Mouse (Mus musculus): ENCODE measurements around the gene Fggy.

GRCm38 (mm10) chr4:95915628-95916579 is 358.6 kb downstream of the Fggy start:
- TF ChIP-seq CTCF (IDR thresholded peaks at IDR 0.05 in 2 of 3, conservative IDR thresholded peaks at IDR 0.05 in 1 of 3; ENCODE audit: control insufficient read depth in 1 of 3, insufficient read depth in 1 of 3, low read depth in 2 of 3, low read length in 3 of 3, poor library complexity in 1 of 3, severe bottlenecking in 1 of 3), result no peak
- TF ChIP-seq TAL1 (IDR thresholded peaks at IDR 0.05; ENCODE audit: low read length), result no peak
- TF ChIP-seq MAFK (IDR thresholded peaks at IDR 0.05; ENCODE audit: borderline replicate concordance, low read depth, low read length), result no peak
- no peak for TF ChIP-seq BHLHE40 (IDR thresholded peaks at IDR 0.05; ENCODE audit: borderline replicate concordance, low read depth, low read length)
- no peak for TF ChIP-seq CHD2 (IDR thresholded peaks at IDR 0.05; ENCODE audit: low read length)
